Mouse (Mus musculus): ENCODE measurements at regions not wholly inside any gene's neighbourhood (a gene's known extent, or its start where the extent isn't known, plus 50 kb on each side); places are given as distances from the start of the nearest gene placed in this dataset.

GRCm38 (mm10) chr6:89006997-89007396 lies 104.9 kb downstream of the Tpra1 start:
- DNase-seq (ENCODE audit: low spot score), result no peak

DNA sequence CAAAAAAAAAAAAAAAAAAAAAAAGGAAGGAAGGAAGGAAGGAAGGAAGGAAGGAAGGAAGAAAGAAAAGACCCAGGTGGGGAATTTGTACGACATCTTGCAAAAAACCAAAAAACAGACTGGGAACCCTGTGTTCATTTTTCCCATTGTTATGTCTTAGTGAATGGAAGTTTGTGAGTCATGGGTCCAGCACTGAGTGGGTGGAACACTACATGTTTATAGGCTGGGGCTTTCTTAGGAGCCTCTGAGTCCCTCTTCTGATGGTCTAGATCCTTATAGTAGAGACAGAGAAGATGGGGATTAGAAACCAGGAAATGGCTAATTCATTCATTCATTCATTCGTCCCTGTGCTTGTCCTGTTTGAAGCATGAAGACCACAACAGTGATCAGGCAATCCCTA lies 105.5 kb downstream of the Tpra1 start:
- DNase-seq (ENCODE audit: low spot score), result no peak

GRCm38 (mm10) chr6:89008614-89009171 lies 106.6 kb downstream of the Tpra1 start:
- DNase-seq (ENCODE audit: low spot score), result peak; percentile 78

GRCm38 (mm10) chr6:89012998-89013689 lies 111.1 kb downstream of the Tpra1 start:
- no peak for DNase-seq (ENCODE audit: low spot score)

DNA sequence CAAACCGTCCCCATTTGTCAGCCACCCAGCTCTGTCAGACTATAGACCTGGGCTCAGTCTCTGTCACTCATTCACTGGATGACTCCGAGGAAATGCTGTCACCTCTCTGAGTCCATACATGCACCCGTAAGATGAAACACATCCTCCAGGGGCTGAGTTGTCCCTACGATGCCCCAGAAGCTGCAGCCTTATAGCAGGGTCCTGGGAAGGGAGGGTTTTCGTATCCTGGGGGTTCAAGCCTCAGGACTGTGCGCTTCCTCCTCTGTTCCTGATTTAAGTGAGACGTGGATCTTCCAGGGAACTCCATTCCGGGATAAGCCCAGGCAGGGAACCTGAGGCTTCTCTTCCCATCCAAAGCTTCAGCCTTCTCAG lies 111.6 kb downstream of the Tpra1 start:
- DNase-seq (ENCODE audit: low spot score), result no peak

DNA sequence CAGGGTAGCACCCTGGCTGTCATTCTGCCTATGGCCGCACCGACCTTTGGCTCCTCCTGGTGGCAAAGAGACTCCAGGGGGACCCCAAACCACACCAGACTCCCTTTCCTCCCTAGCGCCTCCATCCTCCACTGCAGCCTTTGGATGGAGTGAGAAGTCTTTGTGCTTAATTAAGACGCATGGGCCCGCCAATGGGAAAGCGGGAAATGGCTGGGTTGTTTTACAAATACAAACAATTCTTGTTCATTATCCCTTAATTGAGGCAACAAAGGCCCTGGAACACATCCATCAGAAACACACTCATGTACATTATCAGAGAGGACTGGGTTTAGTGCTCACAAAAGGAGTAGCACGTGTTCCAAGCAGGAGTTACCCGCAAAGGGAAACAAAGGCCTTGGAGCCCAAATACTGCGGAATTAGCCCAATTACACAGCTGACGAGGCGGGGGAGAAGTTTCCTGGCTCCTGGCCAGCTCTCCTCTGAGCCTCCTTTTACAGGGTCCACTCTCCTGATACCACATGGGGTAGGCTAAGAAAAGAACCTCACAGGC lies 122.1 kb downstream of the Tpra1 start:
- DNase-seq (ENCODE audit: low spot score), result no peak

GRCm38 (mm10) chr6:89033433-89034298 lies 131.6 kb downstream of the Tpra1 start:
- no peak for DNase-seq (ENCODE audit: low spot score)

DNA sequence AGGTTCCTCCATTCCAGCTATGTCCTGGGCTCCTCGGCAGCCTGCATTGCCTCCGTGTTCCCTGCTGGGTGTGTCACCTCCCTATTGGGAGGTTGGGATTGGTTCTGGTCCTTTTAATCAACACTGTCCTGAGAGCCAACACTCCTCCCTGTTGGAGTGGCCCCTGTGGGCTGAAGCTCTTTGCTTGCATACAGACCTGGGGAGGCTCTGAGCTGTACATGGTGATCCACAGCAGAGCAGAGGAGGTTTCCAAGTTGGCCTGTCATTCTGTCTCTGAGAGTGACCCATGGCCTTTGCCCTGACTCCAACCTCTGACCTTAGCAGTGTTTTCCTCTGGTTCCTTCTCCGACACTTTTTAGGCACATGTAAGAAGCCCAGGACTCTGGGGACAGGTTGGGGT lies 132.4 kb downstream of the Tpra1 start:
- no peak for DNase-seq (ENCODE audit: low spot score)

GRCm38 (mm10) chr6:89035061-89035835 lies 133.2 kb downstream of the Tpra1 start:
- DNase-seq (ENCODE audit: low spot score), result no peak

GRCm38 (mm10) chr6:89035836-89036156 lies 133.7 kb downstream of the Tpra1 start:
- no peak for DNase-seq (ENCODE audit: low spot score)

DNA sequence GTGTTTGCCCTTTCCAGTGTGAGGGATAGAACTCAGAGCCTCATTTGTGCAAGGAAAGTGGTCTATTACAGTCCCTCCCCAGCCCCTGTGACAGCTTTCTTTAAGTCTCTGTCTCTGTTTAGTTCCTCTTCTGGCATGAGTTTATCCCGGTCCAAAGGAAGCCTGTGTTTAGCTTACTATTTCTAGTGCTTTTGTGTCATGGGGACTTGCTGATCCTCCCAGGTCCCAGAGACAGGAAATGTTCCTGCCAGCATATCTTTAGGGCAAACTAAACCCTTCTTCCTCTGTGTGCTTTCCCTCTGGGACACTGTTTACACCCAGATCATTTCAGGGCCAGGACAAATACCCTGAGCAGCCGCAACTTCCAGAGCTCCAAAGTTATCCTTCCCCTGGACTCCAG lies 135.3 kb downstream of the Tpra1 start:
- no peak for DNase-seq (ENCODE audit: low spot score)

GRCm38 (mm10) chr6:89037901-89038300 lies 135.8 kb downstream of the Tpra1 start:
- no peak for DNase-seq (ENCODE audit: low spot score)

- DNase-seq (ENCODE audit: low spot score), result no peak
Observed at GRCm38 (mm10) chr6:89040919-89041318, 138.9 kb downstream of the Tpra1 start.

DNA sequence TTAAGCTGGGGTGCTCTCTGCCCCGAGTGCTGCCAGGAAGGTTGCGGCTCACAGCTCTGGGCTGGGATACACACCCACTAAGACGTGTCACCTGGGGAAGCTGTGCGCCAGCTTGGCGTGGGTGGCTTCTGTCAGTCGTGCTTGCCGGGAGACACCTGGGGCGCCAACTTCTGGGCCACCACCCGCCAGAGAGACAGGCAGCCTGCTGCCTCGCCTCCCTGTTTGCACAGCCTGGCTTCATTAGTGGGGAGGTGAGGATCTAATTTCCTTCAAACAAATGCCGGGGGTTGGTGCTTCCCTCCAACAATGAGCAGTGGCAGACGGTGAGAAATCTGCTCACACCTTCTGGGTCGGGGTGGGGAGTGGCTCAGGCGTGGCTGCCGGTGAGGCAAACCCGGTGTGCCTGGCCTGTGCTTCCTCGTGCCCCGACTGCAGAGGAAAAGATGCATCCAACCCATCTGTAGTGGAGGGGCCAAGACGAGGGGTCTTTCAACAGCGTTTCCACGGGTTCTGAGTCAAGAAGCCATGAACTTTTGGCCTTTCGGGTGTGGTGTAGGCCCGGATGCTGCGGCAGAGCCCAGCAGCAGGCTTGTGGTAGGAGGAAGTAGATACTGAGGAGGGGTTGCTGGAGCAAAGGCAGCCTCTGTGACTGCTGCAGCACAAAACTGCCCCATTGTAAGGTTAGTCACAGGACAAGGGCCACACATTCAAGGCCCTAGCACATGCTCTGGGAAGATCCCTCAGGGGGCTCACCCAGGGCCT lies 140.6 kb downstream of the Tpra1 start:
- no peak for DNase-seq (ENCODE audit: low spot score)

GRCm38 (mm10) chr6:89045436-89045966 lies 143.4 kb downstream of the Tpra1 start:
- no peak for DNase-seq (ENCODE audit: low spot score)

DNA sequence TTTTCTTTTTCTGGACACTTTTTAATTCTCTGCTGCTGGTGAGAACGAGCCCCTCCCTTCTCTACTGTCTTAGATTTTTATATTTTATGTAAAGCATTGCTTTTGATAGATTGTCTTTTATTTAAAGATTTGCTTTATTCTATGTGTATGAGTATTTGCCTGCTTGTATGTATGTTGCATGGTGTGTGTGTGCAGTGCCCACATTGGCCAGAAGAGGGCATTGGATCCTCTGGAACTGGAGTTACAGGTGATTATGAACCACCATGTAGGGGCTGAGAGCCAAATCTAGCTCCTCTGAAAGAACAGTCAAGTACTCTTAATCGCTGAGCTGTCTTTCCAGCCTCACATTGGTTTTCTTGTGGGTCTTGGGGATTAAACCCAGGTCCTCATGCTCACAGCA lies 144.4 kb downstream of the Tpra1 start:
- DNase-seq (ENCODE audit: low spot score), result no peak

GRCm38 (mm10) chr6:89047629-89048332 lies 145.7 kb downstream of the Tpra1 start:
- no peak for DNase-seq (ENCODE audit: low spot score)

DNA sequence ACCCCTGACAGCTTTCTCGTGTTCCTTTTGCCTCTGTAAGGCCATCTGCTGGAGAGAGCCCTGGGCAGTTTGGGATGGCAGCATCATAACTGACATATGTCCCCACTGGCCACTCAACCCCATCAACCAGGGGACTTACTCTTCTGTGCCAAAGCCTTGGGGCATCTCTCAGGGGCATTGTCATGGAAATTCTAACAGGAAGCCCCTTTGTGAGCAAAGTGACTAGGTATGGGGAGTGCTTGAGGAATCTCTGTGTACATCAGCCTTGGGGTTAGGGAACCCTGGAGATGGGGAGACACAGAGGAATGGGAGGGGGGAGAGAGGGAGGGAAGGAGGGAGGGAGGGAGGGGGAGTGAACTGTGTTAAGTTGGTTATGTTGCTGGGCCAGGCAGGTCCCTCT lies 147.2 kb downstream of the Tpra1 start:
- no peak for DNase-seq (ENCODE audit: low spot score)

DNA sequence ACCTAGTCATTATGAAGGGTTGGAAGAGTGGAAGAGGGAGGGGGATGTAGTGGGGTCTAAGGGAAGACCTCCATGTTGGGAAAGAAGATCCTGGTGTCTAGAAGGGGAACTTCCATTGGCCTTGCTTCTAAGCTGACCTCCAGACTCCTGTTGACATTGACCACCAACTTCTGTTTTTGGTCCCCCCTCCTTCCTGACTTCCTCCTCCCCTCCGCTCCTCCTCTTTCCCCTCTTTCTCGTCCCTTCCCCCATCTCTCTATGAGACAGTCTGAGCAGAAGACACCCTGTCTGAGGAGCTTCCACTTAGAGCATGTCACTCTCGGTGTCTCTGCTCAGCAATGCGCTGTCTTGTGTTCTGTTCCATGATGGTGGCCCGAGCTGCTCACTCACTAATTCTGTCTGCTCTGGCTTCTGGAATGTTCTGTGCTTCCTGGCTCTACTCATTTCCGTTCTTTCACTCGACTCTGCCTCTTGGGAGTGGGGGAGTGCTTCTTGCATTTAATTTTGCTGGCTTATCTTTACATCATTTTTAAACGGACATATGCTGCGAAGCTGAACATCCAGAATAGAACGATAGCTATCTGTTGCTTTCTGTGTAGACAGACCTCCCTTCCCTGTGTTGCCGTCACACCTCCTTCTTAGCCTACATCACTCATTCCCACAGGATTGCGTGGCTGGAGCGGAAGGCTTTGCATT lies 148.7 kb downstream of the Tpra1 start:
- no peak for DNase-seq (ENCODE audit: low spot score)

All from yolk sac, embryonic 10.5 days (tissue).